In genomic region chr7:82164681-82165080, GRCm38 (mm10) we compare ENCODE assay signal across 19 mouse cellular contexts. TPM values are rescaled to one million over a fixed set of nuclear protein-coding genes. Genes with fewer than 3 reads are reported as not detected.
"Had no signal": no experiment of that assay in that cellular context is flagged by ENCODE, and none has a peak within 500 bp of the region (broad histone marks: within the 10 kb centered on the region; RNA-seq: fewer than 3 reads in every experiment).

No protein-coding gene starts in this region.

- H3K9me3 ChIP-seq: lung, embryonic 15.5 days; midbrain, embryonic 15.5 days; stomach, embryonic 15.5 days had no signal

- H3K4me1 ChIP-seq: lung, embryonic 15.5 days; megakaryocyte, embryonic 14.5 days; midbrain, embryonic 13.5 days; midbrain, embryonic 15.5 days; neural tube, embryonic 12.5 days; stomach, embryonic 15.5 days had no signal

- H3K36me3 ChIP-seq: lung, embryonic 15.5 days; midbrain, embryonic 13.5 days; midbrain, embryonic 15.5 days; neural tube, embryonic 12.5 days; stomach, embryonic 15.5 days had no signal

- H3K4me2 ChIP-seq: lung, embryonic 15.5 days; midbrain, embryonic 11.5 days; midbrain, embryonic 13.5 days; midbrain, embryonic 15.5 days; neural tube, embryonic 12.5 days; stomach, embryonic 15.5 days had no signal

- H3K27me3 ChIP-seq: lung, embryonic 15.5 days; megakaryocyte, embryonic 14.5 days; midbrain, embryonic 13.5 days; midbrain, embryonic 15.5 days; neural tube, embryonic 12.5 days; stomach, embryonic 15.5 days had no signal

- ATAC-seq: lung, postnatal 0 days; midbrain, embryonic 13.5 days; midbrain, embryonic 15.5 days had no signal

- H3K27ac ChIP-seq: lung, embryonic 15.5 days; macrophage; midbrain, embryonic 13.5 days; midbrain, embryonic 15.5 days; neural tube, embryonic 12.5 days; stomach, embryonic 15.5 days; stomach, postnatal 0 days had no signal

- DNase-seq: lung, adult 2 months; lung, postnatal 14 days; lung, postnatal 36 days; right cerebral cortex, postnatal 14 days; thymus, postnatal 14 days; thymus, postnatal 36 days had no signal

- H3K4me3 ChIP-seq: lung, embryonic 15.5 days; megakaryocyte, embryonic 14.5 days; midbrain, embryonic 13.5 days; midbrain, embryonic 15.5 days; neural tube, embryonic 12.5 days; stomach, embryonic 15.5 days had no signal

- H3K9ac ChIP-seq: lung, embryonic 15.5 days; midbrain, embryonic 13.5 days; midbrain, embryonic 15.5 days; neural tube, embryonic 12.5 days; stomach, embryonic 15.5 days had no signal

RNA-seq across cellular contexts. Expression of gene Sh3gl3, which starts 9.0 kb away (rescaled TPM):
- total RNA-seq: megakaryocyte progenitor cell, adult 5-6 weeks; monocyte, adult 5-6 weeks; neutrophil, adult 5-6 weeks had no signal
- polyA plus RNA-seq: macrophage had no signal
